In the genomic region with DNA sequence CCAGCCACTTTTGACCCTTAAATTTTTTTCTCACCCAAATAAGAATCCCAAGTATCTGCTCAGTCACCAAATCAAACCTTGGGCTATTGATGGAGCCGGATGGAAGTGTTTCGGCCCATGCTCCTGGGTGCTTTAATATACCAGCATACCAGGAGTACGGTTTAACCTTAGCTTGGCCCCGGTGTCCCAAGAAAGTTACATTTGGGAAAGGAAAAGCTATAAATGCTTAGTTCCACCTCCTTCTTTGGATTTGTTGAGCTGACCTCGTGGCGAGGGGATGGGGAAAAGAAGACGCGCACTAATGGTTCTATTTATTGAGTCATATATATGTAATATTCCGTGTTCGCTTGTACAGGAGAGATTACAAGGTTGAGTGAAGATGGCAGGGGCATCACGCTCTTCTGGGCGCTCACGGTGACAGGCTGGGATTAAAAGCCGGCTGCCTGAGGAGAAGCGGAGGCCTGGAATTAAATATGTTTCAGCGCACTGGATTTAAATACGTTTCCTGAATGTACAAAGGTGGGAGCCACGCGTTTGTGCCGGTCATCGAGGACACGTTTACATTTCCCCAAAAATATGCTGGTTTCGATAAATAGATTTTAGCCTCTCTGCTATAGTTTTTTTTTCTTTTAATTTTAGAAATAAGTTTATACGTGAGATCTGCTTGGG, we compare ENCODE assay signal across 18 mouse cellular contexts. TPM values are rescaled to one million over a fixed set of nuclear protein-coding genes. Genes with fewer than 3 reads are reported as not detected.
DNase-seq lines count a peak whose midpoint lies in the region; ATAC-seq and TF ChIP-seq lines count a peak whose summit lies in the region.
"Had no signal": no experiment of that assay in that cellular context is flagged by ENCODE, and none has a peak within 500 bp of the region (broad histone marks: within the 10 kb centered on the region; RNA-seq: fewer than 3 reads in every experiment).

No protein-coding gene starts in this region.

- no peak for TF ChIP-seq CTCF in brain, embryonic 14.5 days (IDR thresholded peaks at IDR 0.05; ENCODE audit: borderline replicate concordance, extremely low read depth, insufficient read depth, insufficient read length)

- peaks cover 42% of the 10 kb centered on the region for H3K4me1 ChIP-seq in heart, embryonic 15.5 days (replicated peaks)
- H3K4me1 ChIP-seq in forebrain, embryonic 13.5 days, result peaks cover 74% of the 10 kb centered on the region
- H3K4me1 ChIP-seq in midbrain, embryonic 13.5 days (replicated peaks), result peaks cover 49% of the 10 kb centered on the region

- H3K4me2 ChIP-seq in heart, embryonic 15.5 days, result no peak overlapping the region
- peak overlapping the region; percentile 60 for H3K4me2 ChIP-seq in forebrain, embryonic 13.5 days
- peak overlapping the region; percentile 33; the same call in 1 of the 2 replicates for H3K4me2 ChIP-seq in midbrain, embryonic 13.5 days (replicated peaks)

- intact Hi-C loops in heart, postnatal 14 days (cut with DNase I), result no loop called here

- peaks cover 96% of the 10 kb centered on the region for H3K27me3 ChIP-seq in heart, embryonic 15.5 days
- H3K27me3 ChIP-seq in forebrain, embryonic 13.5 days, result peaks cover 79% of the 10 kb centered on the region
- peaks cover 99% of the 10 kb centered on the region for H3K27me3 ChIP-seq in midbrain, embryonic 13.5 days

- no peak for DNase-seq in heart, postnatal 14 days
- peak; percentile 47 for DNase-seq in brain, embryonic 14.5 days (ENCODE audit: low read depth)
- DNase-seq in MN1 (ENCODE audit: low spot score), result no peak
- DNase-seq in adrenal gland, postnatal 25 days, result no peak
- DNase-seq in adrenal gland, postnatal 36 days, result no peak
- DNase-seq: cerebellum, adult 9-11 months; kidney, adult 2 months; lung, postnatal 4 days had no signal

- no peak overlapping the region for H3K9ac ChIP-seq in heart, embryonic 15.5 days
- H3K9ac ChIP-seq in forebrain, embryonic 13.5 days, result peak overlapping the region; percentile 92
- H3K9ac ChIP-seq in midbrain, embryonic 13.5 days (replicated peaks), result 0 out of 2 replicates have a peak overlapping the region, but pooled peaks have one; percentile 21
- H3K9ac ChIP-seq: embryonic facial prominence, embryonic 15.5 days had no signal

- 5% methylated on average over 24 of the region's 24 CpGs for WGBS in heart, embryonic 15.5 days
- 8% methylated on average over 24 of the region's 24 CpGs for WGBS in forebrain, embryonic 13.5 days
- WGBS in midbrain, embryonic 13.5 days, result 3% methylated on average over 24 of the region's 24 CpGs

- no peaks in the 10 kb centered on the region for H3K9me3 ChIP-seq in heart, embryonic 15.5 days (replicated peaks)
- H3K9me3 ChIP-seq in forebrain, embryonic 13.5 days (replicated peaks), result no peaks in the 10 kb centered on the region
- H3K9me3 ChIP-seq in midbrain, embryonic 13.5 days, result no peaks in the 10 kb centered on the region
- H3K9me3 ChIP-seq: embryonic facial prominence, embryonic 15.5 days; hindbrain, embryonic 10.5 days had no signal

- H3K4me3 ChIP-seq in heart, embryonic 15.5 days, result peak overlapping the region; percentile 14
- H3K4me3 ChIP-seq in forebrain, embryonic 13.5 days, result peak overlapping the region; percentile 61
- H3K4me3 ChIP-seq in midbrain, embryonic 13.5 days (replicated peaks), result peak overlapping the region; percentile 33; the same call in 1 of the 2 replicates

- no peak for ATAC-seq in heart, embryonic 15.5 days (replicated peaks; ENCODE audit: insufficient number of reproducible peaks, insufficient read depth, low FRiP score, low read depth)
- ATAC-seq in forebrain, embryonic 13.5 days, result no peak
- no peak for ATAC-seq in midbrain, embryonic 13.5 days

- H3K36me3 ChIP-seq in heart, embryonic 15.5 days, result no peaks in the 10 kb centered on the region
- peaks cover 6% of the 10 kb centered on the region; the same call in 1 of the 2 replicates for H3K36me3 ChIP-seq in forebrain, embryonic 13.5 days (ENCODE audit: poor library complexity, severe bottlenecking)
- H3K36me3 ChIP-seq in midbrain, embryonic 13.5 days, result no peaks in the 10 kb centered on the region
- H3K36me3 ChIP-seq: embryonic facial prominence, embryonic 15.5 days; hindbrain, embryonic 10.5 days had no signal

- no peak for TF ChIP-seq POLR2A in brain, embryonic 14.5 days (IDR thresholded peaks at IDR 0.05; ENCODE audit: borderline replicate concordance, extremely low read depth, insufficient read depth, insufficient read length, poor library complexity, severe bottlenecking)

- H3K27ac ChIP-seq in heart, embryonic 15.5 days, result no peak overlapping the region
- H3K27ac ChIP-seq in forebrain, embryonic 13.5 days, result peak overlapping the region; percentile 97
- H3K27ac ChIP-seq in midbrain, embryonic 13.5 days, result no peak overlapping the region
- H3K27ac ChIP-seq: embryonic facial prominence, embryonic 15.5 days; hindbrain, embryonic 10.5 days had no signal

RNA-seq across cellular contexts. Expression of gene Fezf2, which starts 6.1 kb away (rescaled TPM):
- polyA plus RNA-seq in heart, embryonic 15.5 days (2015; fragmentation: Nextera tagmentation; extraction: Ambion mirVana), result 0.09 and 0.20 TPM in 2 replicates
- under 1 TPM in 1 of 2 experiments, not detected in 1; 0.12 TPM for total RNA-seq in heart, postnatal 14 days (2021)
- polyA plus RNA-seq in brain, embryonic 14.5 days (2012; rRNA removed), result 16.5 and 79.1 TPM in 2 replicates
- polyA plus RNA-seq in forebrain, embryonic 13.5 days (2015; fragmentation: Nextera tagmentation; extraction: Ambion mirVana), result 56.3 and 65.2 TPM in 2 replicates
- 6.9 and 8.1 TPM in 2 replicates for polyA plus RNA-seq in midbrain, embryonic 13.5 days (2015; fragmentation: Nextera tagmentation; extraction: Ambion mirVana)
- total RNA-seq in adrenal gland, postnatal 25 days (2021), result not detected in 2 replicates
- total RNA-seq in adrenal gland, postnatal 36 days (2021), result not detected
- total RNA-seq: heart, adult 18-20 months had no signal
- polyA plus RNA-seq: C2C12; kidney, adult 2 months; liver, embryonic 16.5 days; spleen, adult 2 months had no signal

RNA-seq across cellular contexts. Expression of gene 3830406C13Rik, which starts 58.0 kb away (rescaled TPM):
- polyA plus RNA-seq in heart, embryonic 15.5 days (2015; fragmentation: Nextera tagmentation; extraction: Ambion mirVana), result 30.2 and 31.7 TPM in 2 replicates
- total RNA-seq in heart, postnatal 14 days (2021), result 10 to 100 TPM; 19.7 to 21.5 TPM
- 17.2 and 20.8 TPM in 2 replicates for polyA plus RNA-seq in brain, embryonic 14.5 days (2012; rRNA removed)
- 36.9 and 41.9 TPM in 2 replicates for polyA plus RNA-seq in forebrain, embryonic 13.5 days (2015; fragmentation: Nextera tagmentation; extraction: Ambion mirVana)
- 28.5 and 31.9 TPM in 2 replicates for polyA plus RNA-seq in midbrain, embryonic 13.5 days (2015; fragmentation: Nextera tagmentation; extraction: Ambion mirVana)
- 38.8 and 51.3 TPM in 2 replicates for total RNA-seq in adrenal gland, postnatal 25 days (2021)
- 10 to 100 TPM; 33.5 to 45.3 TPM for total RNA-seq in adrenal gland, postnatal 36 days (2021)

RNA-seq across cellular contexts. Expression of gene Gm49355, which starts 58.1 kb away (rescaled TPM):
- 0.16 and 0.18 TPM in 2 replicates for polyA plus RNA-seq in heart, embryonic 15.5 days (2015; fragmentation: Nextera tagmentation; extraction: Ambion mirVana)
- total RNA-seq in heart, postnatal 14 days (2021), result not detected
- polyA plus RNA-seq in brain, embryonic 14.5 days (2012; rRNA removed), result 0.19 and 0.44 TPM in 2 replicates
- 0.18 and 0.22 TPM in 2 replicates for polyA plus RNA-seq in forebrain, embryonic 13.5 days (2015; fragmentation: Nextera tagmentation; extraction: Ambion mirVana)
- 0.15 and 0.17 TPM in 2 replicates for polyA plus RNA-seq in midbrain, embryonic 13.5 days (2015; fragmentation: Nextera tagmentation; extraction: Ambion mirVana)
- total RNA-seq in adrenal gland, postnatal 25 days (2021), result 0.29 TPM in 1 of 2 replicates, not detected in the other
- under 1 TPM; 0.13 to 0.17 TPM for total RNA-seq in adrenal gland, postnatal 36 days (2021)
- total RNA-seq: left cerebral cortex, postnatal 36 days had no signal
- polyA plus RNA-seq: C2C12 had no signal
